Mouse (Mus musculus) Muller cell, postnatal 12 days (primary cell): ENCODE results near the gene Slc2a8.
A peak's percentile ranks its signal among the peaks of the same experiment; 100 is the strongest.

Experiments used
- DNase-seq: peaks from one replicate; pipeline ENCODE4 v3.0.0-alpha.2; 2015; ENCODE audit errors: inconsistent ontology term

The Slc2a8 gene

DNA sequence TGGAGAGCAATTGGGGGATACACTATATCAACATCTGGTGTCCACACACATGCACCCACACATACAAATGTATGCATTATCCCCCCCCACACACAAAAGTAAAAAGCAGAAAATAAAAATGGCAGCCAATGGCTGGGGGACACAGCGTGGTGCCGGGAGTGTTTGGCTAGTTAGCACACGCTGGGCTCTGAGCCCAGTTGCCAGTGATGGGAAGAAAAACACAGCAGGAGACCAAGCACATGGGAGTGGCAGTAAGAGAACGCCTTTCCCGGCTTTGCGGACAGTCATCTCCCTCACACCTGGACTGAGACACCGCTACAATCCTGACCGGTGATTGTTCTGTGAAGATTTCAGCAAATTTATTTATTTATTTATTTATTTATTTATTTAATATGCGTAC lies 10.6 kb downstream of the Slc2a8 start:
- DNase-seq, result peak; percentile 66

DNA sequence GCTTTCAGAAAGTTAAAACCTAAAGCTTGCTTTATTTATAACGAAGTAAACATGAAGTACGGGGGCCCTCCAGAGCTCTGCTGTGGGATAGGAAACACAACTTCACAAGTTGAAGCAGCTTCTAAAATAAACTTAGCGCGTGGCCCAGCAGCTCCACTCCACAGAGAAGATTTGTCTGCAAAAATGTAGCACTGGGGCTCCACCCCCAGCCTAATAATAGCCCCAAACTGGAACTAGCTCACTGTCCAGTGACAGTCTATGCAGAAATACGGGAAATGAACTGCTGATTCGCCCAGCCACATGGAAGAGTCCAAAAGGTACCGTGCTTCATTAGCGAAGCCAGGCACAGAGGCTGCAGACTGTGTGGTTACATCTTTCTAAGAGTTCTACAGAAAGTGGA lies 12.6 kb downstream of the Slc2a8 start:
- DNase-seq, result no peak

DNA sequence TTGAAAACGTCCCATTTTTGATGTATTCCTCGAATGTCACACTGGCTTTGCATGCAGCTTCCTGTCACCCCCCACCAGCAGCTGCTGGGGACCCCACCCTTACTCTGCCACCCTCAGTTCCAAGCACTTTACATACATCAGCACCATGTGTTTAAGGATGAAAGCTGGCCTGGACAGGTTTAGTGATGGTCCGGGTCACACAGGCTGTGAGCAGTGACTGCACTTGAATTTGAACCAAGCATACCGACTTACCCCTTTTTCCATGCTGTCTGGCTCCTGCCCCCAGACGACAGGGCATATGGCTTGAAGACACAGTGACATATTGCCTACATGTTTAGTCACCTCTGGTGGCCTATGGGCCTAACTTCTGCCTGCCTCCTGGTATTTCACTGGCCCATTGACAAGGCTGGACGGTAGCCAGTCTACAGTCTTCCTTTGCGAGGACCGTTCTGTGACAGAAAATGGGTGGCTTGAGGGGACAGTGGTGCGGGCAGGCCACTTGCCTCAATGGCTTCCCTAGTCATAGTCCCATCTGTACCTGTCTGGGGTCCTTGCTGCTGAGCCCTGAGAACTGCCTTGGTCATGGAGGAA lies 13.8 kb downstream of the Slc2a8 start:
- no peak for DNase-seq

DNA sequence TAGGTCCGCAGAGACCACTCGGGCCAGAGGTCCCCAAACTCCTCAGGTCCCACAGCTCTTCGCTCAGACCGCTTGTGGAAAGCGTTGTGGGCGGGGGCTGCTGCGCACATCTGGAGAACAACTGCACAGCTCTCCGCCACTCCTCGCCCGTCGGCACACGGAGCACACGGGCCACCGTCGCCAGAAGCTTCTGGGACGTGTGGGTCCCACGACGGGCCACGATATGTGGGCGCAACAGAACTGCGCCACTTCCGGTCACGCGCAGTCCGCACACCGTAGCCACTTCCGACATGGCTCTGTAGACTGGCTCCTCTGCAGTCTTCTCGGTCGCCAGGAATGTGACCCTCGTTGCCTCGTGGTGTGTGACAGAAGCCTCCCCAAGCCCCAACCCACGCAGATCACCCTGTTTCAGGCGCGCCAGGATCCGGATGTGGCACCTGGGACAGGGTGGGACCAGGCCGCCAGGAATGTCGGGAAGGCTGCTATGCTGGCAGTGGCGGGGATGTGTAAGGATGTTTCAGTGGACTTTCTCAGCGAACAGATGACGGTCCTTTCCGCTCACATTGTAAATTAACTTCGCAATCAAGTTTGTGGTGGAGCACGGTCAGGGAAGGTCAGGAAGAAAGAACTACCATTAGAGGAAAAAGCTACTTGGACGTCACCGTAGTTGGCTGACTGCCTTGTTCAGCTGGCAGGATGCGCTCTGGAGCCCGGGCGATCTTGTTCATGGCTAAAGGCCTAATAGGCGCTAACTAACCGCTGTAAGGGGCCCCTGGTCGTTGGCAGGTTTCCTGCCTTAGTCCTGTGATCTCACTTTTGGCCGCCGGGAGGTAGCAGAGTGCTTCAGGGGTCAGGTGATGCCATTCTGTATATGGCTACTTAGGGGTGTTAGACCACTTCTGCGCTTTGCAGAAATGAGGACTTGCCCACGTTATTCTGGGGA lies 14.9 kb downstream of the Slc2a8 start:
- peak; percentile 95 for DNase-seq

DNA sequence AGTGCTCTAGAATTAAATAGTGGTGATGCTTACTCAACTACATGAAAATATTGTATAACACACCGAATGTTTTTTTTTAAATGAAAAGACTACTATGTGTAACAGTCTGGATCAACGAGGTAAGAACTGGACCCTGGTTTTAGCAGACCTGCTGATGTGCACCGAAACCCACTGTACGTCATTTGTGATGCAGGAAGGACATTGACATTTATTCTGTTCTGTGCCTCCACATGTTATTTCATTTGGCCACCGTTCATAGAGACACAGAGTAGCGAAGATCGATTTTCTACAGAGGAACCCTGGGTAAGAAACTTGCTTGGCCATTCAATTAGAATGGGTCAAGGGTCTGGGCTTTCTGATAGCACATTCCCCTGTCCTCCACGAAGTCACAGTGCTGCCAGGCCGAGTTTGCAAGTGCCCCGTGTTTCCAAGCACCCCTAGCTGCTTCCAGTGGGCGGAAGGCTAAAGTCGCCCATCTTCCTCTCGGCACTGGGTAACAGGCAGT lies 15.6 kb downstream of the Slc2a8 start:
- DNase-seq, result no peak

DNA sequence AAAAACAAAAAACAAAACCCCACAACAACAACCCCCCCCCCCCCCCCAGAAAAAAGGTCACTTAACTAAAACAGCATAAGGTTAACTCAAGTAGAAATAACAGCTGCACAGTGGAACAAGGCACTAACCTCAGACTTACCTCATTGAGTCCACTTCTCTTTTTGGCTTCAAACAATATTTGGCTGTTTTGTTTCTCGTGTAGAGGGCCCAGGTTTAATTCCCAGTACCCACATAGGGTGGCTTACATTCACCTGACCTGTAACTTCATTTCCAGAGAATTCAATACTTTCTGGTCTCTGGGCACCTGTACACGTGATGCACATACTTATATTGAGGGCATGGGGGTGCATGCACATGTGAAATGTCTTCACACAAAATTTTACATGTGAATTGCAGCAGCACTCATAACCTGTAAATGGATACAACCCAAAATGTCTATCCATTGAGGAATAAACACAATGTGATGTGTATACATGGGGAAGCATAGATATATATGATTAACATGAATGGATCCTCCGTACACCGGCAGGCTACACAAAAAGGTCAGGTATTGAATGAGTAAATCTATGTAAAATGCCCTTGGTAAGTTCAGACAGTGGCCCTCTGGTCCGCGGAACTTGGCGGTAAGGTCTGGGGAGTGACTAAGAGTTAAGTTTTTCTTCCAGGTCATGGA lies 16.2 kb downstream of the Slc2a8 start:
- DNase-seq, result no peak

DNA sequence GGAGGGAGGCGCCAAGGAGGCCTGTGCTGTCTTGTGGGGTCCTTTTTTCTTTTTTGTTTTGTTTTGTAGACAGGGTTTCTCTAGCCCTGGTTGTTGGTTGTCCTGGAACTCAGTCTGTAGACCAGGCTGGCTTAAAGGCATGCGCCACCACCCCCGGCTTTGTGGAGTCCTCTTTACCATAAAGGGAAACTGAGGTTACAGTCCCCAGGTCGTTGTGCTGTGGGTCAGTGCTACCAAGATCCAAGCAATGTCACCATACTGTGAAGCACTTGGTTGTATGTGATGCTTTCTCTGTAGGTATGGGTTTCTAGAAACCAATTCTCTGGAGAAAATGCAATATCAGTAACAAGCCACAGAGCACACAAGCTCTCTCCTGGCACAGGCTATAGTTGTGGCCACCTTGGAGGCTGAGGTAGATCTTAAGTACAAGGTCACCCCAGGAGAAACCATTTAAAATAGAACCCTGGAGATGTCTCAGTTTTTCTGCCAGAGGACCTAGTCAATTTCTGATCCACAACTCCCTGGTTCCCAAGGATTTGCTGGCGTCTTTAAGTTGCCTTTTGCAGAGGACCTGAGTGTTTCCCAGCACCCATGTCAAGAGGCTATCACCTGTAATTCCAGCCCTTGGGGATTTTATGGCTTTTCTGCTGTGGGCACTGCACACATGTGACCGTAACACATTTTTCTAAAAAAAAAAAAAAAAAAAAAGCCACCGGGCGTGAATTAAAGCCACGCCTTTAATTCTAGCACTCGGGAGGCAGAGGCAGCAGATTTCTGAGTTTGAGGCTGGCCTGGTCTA lies 17.0 kb downstream of the Slc2a8 start:
- no peak for DNase-seq

DNA sequence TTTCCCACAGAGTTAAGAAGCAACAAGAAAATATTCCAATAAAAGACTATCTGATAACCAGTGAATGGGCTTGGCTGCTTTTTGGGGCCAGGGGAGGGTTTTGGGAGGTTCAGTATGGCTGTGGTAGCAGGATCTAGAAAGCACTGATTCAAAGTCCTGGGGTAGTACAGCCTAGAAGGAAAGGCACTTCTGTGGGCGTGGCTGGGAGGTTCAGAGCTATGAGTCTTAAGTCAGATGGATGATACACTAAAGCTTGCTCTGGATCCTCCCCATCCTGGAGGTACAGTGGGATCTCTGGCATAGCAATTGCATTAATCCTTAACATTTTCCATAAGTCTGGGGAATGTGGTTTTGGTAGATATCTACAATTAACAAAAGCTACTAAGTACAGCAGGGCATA lies 17.9 kb downstream of the Slc2a8 start:
- DNase-seq, result no peak

DNA sequence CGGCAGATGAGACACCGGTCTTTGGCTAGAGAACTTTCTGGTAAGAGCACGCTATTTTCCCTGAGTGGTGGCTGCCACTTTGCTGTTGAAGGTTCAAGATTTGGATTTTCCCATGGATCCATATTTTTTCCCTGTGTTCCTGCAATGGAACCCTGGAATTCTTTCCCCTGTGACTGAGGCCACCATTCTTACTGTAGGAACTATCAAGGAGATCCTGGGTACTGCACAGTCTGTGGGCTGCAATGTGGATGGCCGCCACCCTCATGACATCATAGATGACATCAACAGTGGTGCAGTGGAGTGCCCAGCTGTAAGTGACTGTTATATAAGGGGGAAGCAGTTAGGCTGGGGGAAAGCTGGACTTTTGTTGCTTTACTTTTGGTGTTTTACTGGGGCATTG lies 18.3 kb downstream of the Slc2a8 start:
- DNase-seq, result no peak

DNA sequence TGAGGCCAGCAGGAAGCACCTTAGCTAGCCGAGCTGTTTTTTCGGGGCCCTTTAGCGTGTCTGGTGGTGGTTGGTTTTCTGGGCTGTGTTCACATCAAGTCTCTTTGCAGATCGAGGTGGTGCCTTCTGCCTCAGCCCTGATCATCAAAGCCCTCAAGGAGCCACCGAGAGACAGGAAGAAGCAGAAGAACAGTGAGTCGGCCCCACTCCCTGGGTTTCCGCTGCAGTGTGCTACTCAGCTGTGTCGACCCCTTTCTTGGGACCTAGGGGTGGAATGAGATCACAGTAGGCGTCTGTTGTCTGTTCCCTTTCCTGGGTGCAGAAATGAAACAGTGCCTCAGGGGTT lies 19.0 kb downstream of the Slc2a8 start:
- DNase-seq, result no peak

DNA sequence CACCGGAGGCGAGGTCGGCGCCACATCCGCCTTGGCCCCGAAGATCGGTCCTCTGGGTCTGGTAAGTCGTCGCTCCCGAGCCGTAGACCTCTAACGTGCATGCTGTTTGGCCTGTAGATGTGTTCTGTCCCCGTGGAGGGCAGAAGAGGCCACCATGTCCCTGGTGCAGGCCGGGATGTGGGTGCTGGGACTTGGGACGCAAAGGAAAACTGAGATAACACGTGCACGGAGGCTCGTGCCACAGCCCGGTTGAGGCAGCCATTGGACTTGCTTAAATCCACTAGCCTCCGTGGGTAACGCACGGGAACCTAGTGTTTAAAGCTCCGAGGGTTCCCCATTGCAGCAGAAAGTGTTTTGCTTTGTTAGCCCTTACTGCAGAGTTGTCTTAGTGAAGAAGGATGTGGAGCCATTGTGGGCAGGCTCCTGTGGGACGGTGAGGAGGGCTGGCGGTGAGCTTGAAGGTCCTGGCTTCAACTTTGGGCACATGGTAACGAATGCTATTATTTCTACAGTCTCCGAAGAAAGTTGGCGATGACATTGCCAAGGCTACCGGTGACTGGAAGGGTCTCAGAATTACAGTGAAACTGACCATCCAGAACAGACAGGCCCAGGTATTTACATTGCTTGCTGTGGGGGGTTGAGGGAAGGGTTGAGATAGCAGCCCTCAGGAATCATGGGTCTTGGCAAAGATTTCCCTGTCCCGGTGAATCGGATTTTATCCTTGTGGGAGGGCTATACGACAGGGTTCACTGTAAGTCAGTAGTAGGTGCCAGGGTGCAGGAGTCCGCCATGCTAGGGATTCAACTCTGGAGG lies 19.6 kb downstream of the Slc2a8 start:
- no peak for DNase-seq

DNA sequence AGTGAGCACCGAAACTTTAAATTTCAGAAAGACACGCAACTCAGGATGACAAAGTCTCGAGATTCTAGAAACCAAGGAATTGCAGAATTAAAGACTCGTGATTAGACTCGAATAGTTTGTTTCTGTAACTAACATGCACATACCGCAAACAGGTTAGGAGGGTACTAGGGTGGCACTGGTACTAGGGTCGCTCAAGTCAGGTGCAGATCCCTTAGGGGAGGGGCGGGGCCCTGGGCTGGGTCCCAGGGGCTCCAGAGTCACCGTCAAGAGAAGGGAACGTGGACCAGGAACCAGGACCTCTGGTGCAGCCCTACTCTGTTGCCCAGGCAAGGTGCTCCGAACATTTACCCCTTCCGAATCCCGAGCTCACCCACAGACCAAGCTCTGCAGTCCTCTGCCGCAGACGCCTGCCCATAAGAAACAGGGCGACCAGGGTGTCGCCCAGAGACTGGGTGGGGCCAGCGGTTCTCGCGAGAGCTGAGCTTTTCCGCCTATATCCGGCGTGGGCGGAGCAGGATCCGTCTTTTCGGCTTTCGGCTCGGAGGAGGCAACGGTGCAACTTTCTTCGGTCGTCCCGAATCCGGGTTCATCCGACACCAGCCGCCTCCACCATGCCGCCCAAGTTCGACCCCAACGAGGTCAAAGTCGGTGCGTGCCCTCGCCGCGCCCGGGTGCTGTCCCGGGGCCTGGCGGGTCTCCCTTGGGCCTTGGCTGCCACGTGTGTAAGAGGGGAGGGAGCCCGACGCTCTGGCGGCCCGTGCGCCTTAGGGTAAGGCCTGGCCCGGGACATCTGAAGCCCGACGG lies 20.5 kb downstream of the Slc2a8 start, which contains the start of the genes Rpl12 and Lrsam1:
Gene Rpl12 (plus strand): TSS at position 368 of the 804 bp plus-strand sequence.
Gene Lrsam1 (minus strand): TSS at position 423 of the 804 bp plus-strand sequence.
- DNase-seq, result peak; percentile 94

DNA sequence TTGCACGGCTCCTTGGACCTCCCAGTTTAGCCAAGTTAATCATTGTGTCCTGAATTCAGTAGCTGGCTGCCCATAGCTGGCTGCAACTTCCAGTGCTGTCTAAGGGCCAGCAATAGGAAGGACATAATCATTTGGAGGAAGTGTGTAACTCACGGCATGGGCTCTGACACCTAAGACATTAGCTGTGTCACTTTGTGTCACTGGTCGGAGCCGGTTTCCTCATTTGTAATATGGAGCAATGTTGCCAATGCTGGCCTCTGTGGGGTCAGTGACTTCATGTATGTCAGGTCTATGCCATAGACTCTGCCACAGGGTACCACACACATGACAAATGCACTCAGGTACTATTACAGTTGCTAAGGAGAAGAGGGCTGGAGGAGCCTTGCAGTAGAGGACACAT lies 21.6 kb downstream of the Slc2a8 start:
- DNase-seq, result no peak

DNA sequence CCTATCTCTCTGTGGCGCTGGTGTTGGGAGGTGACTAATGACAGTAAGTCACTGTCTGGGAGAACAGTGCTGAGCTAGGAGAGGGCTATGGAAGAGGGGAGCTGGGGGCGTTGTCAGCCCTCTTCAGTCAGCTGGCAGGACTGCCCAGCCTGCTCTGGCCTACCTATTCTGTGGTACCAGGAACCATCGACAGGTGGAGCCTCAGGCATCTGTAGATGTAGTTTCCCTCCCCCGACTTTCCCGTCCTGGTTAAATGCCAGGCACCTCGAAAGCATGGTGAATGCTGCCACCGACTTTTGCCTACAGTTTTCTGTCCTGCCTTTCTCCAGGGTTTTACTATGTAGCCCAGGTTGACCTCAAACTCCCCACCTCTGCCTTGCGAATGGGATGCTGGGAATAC lies 24.5 kb downstream of the Slc2a8 start:
- no peak for DNase-seq

DNA sequence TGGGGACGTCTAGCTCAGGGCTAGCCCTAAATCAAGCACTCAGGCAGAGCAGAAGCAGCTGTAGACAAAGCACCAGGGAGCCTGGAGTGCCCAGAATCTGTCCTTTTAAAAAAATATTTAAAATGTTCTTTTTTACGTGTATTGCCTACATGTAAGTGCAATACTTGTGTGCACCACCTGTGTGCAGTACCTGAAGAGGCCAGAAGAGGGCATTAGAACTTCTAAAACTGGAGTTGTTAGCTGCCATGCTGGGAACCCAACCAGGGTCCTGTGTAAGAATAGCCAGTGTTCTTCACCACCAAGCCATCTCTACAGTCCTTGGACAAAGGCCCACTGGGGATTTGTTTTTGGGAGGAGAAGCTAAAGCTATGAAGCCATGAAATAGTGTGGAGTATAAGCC lies 27.3 kb downstream of the Slc2a8 start:
- DNase-seq, result no peak

DNA sequence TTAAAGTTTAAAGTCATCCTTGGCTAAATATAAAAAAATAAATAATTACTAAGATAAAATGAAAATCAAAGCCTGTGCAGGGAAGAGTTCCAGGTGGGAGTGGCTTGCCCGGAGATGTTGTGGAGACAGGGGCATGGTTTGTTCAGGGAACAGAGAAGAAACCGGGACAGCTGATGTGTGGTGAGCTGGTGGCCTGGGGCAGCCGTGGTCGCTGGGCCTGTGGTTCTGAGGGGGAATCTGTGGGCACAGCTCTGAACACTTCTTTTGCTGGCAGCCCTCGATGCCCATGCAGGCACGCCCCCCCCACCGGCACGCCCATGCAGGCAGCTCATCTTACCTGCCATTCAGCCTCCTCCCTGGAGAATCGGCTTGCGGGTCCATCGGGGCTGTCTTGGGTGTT lies 34.4 kb downstream of the Slc2a8 start:
- no peak for DNase-seq

DNA sequence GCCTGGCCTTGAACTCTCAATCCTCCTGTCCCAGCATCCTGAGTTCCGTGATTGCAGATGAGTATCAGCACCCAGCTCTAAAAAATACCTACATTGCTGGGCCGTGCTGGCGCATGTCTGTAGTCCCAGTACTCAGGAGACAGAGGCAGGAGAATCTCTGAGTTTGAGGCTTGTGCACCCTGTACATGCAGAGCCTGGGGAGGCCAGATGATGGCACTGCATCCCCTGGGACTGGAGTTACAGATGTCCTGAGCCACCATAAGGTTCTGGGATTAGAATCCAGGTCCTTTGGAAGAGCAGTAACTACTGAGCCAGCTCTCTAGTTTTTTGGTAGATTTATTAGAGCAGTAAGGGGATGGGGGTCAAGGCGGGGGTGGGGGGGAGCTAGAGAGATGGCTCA lies 41.4 kb downstream of the Slc2a8 start:
- no peak for DNase-seq

DNA sequence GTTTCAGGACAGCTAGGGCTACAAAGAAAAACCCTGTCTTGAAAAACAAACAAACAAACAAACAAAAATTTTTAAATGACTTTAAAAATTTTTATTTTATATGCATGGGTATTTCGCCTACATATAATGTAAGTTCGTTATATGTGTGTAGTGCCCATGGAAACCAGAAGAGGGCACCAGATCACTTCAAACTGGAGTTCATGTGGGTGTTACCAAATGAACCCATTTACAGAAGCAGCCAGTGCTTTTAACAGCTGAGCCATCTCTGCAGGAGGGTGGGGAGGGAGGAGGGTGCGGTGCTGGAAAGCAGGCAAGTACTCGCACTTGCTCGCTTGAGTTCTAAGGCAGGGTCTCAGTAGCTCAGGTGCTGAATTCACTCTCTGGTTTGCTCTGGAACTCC lies 42.5 kb downstream of the Slc2a8 start:
- DNase-seq, result no peak

DNA sequence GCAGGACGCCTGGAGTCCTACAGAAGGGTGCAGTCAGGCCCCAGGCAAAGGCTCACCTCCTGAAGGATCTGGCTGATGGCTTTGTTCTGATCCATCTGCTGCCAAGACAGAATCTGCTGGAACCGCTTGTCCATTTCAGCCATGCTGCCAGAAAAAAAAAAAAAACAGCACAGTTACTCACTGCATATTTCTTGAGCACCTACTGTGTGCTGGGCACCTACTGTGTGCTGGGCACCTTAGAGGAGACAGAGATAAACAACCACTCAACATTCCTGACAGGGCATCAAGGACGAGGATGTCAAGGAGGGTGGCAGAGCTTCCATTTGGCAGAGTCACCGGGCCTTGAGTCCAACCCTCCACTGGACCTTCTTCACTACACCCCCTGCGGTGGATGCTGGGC lies 43.1 kb downstream of the Slc2a8 start:
- DNase-seq, result no peak

DNA sequence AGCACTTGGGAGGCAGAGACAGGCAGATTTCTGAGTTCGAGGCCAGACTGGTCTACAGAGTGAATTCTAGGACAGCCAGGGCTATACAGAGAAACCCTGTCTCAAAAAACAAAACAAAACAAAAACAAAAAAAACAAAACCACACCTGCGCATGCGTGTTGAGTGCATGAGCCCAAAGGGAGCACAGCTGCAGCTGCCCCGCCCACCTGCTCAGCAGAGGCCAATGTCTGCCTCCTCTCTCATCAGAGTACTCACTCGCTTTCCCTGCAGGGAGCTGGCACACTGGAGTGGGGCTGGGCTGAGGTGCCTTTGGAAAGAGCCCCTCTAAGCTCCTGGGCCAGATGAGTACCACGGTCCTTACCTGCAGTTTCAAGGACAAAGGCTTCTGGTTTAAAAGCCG lies 50.2 kb downstream of the Slc2a8 start:
- DNase-seq, result no peak
